Mouse (Mus musculus): ENCODE measurements at regions not wholly inside any gene's neighbourhood (a gene's known extent, or its start where the extent isn't known, plus 50 kb on each side); places are given as distances from the start of the nearest gene placed in this dataset.

DNA sequence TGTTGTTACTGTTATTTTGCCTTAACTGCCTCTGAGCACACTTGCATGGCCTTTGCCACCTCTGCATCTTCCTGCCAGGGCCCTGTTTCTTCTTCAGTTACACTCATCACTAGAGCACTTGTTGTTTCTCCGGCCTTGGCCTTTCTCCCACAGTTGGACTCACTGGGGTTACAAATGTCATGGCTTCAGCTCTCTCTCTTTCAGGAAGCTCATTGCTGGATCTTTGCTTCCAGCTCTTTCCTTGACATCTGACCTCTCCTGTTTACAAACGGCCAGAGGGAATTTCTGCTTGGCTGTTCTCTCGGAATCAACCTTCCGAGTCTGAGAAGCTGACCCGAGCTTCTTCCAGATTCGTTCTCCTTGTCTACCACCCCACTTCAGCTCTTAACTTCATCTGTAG is 146.6 kb upstream of the Adamts3 start:
- no peak for ATAC-seq (ENCODE audit: insufficient number of reproducible peaks, low FRiP score, low TSS enrichment, low read depth)
- no peaks in the 10 kb centered on the region for H3K36me3 ChIP-seq
- no peak overlapping the region for H3K9ac ChIP-seq
- no peaks in the 10 kb centered on the region for H3K9me3 ChIP-seq (replicated peaks)
- H3K27me3 ChIP-seq, result no peaks in the 10 kb centered on the region
- no peaks in the 10 kb centered on the region for H3K4me1 ChIP-seq
- no peak overlapping the region for H3K4me2 ChIP-seq (replicated peaks)
- 28% methylated on average over 6 of the region's 6 CpGs for WGBS
- H3K4me3 ChIP-seq (replicated peaks), result no peak overlapping the region
- H3K27ac ChIP-seq (replicated peaks), result no peak overlapping the region

DNA sequence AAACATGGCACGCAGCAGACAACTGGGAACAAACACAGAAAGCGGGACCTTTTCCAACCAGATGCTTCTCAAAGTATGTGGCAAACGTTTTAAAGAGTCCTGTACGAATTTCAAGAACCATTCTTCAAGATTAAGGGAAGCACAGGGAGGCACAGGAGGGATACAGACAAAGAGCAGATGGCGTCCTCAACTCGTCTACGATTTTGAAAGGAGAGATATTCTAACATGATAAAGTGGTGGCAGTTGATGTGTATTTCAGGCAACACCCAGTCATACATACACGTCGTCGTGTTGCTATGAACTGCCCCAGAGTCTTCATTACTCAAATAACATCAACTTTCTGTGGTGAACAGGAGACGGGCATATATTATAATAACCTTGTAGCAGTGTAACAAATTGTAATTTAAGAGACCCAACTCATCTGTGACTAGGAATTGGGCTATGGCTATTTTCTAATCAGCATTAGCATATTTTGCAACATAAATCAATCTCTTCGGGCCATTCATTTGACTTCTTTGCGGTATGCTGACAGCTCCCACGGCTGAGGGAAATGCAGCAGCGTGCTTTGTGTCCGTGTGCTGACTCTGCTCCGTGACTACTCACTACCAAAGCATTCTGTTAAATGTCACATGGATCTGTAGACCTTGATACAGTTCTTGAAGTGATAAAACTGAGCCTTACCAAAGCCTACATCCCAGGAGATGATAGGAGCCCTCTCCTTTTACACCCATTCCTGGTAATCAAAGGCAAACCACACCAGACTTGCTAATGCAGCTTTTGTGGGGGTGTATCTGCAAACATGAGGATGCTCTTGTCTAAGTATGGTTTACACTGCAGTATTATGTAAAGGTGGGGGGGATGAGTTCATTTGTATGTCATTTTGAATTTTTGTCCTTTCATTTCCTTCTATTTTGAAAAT is 144.0 kb upstream of the Adamts3 start:
- 50% methylated on average over 17 of the region's 17 CpGs for WGBS
- H3K27ac ChIP-seq (replicated peaks), result no peak overlapping the region
- no peaks in the 10 kb centered on the region for H3K9me3 ChIP-seq (replicated peaks)
- no peaks in the 10 kb centered on the region for H3K36me3 ChIP-seq
- H3K4me2 ChIP-seq (replicated peaks), result no peak overlapping the region
- no peak overlapping the region for H3K9ac ChIP-seq
- H3K4me3 ChIP-seq (replicated peaks), result no peak overlapping the region
- H3K4me1 ChIP-seq, result no peaks in the 10 kb centered on the region
- no peaks in the 10 kb centered on the region for H3K27me3 ChIP-seq
- no peak for ATAC-seq (ENCODE audit: insufficient number of reproducible peaks, low FRiP score, low TSS enrichment, low read depth)

DNA sequence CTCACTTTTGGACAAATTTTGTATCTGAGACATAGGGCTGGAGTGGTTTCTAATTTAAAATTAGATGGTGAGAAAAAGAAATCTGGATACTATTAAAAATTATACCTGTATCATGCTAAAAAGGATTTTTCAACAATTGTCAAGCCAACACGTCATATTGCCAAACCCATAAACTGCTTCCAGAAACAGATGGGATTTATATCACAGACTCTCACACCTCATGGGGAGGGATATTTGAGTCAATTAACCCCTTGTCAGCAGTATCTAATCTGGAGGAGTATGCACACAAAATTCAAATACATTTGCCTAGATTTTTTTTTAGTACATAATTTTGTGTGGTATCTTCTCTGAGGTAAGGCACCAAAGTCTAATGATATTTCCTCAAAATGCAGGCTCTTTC is 138.3 kb upstream of the Adamts3 start:
- no peak for ATAC-seq (ENCODE audit: insufficient number of reproducible peaks, low FRiP score, low TSS enrichment, low read depth)
- Histone ChIP-seq H3K9ac (no peak overlapping the region), H3K4me3 (replicated peaks) (no peak overlapping the region), H3K4me1 (no peaks in the 10 kb centered on the region), H3K27ac (replicated peaks) (no peak overlapping the region), H3K4me2 (replicated peaks) (no peak overlapping the region), H3K36me3 (no peaks in the 10 kb centered on the region), H3K27me3 (no peaks in the 10 kb centered on the region), H3K9me3 (replicated peaks) (no peaks in the 10 kb centered on the region)
- WGBS, result 60% methylated on average over 1 of the region's 1 CpGs

DNA sequence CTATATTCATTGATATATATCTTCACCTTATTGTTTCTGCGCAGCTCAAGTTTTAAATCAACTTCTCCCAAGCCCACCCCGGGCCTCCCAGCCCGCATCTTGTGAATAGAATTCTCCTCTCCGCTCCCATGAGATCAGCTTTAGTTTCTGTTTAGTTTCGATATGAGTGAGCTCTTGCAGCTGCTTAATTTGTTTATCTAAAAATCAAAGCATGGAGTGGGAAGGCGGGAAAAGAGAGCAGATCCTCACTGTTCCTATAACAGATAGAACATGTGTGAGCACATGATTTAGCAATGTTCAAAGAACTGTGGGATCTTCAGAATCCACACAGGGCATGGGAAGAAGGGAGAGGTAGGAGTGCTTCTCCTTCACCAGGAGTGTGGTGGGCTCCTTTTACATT is 117.6 kb upstream of the Adamts3 start:
- Histone ChIP-seq H3K9me3 (replicated peaks) (no peaks in the 10 kb centered on the region), H3K27ac (replicated peaks) (no peak overlapping the region), H3K4me2 (replicated peaks) (no peak overlapping the region), H3K4me3 (replicated peaks) (no peak overlapping the region), H3K36me3 (no peaks in the 10 kb centered on the region), H3K9ac (no peak overlapping the region), H3K4me1 (no peaks in the 10 kb centered on the region), H3K27me3 (no peaks in the 10 kb centered on the region)
- 69% methylated on average over 6 of the region's 6 CpGs for WGBS
- no peak for ATAC-seq (ENCODE audit: insufficient number of reproducible peaks, low FRiP score, low TSS enrichment, low read depth)

DNA sequence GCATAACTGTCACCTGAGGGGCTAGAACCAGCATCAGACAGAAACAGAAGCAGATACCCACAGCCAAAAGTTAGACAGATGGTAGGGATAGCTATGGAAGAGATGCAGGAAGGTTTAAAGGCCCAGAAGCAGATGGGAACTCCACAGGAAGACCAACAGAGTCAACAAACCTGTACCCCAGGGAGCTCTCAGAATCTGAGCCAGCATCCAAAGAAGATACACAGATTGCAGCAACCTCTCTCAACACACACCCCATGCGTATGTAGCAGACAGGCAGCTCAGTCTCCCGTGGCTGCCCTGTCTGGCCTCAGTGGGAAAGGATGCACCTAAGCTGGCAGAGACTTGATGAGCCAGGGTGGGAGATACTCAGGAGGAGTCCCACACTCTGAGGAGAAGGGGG is 108.4 kb upstream of the Adamts3 start:
- Histone ChIP-seq H3K36me3 (no peaks in the 10 kb centered on the region), H3K27ac (replicated peaks) (no peak overlapping the region), H3K4me1 (no peaks in the 10 kb centered on the region), H3K4me2 (replicated peaks) (no peak overlapping the region), H3K9ac (no peak overlapping the region), H3K4me3 (replicated peaks) (no peak overlapping the region), H3K27me3 (no peaks in the 10 kb centered on the region), H3K9me3 (replicated peaks) (no peaks in the 10 kb centered on the region)
- ATAC-seq (ENCODE audit: insufficient number of reproducible peaks, low FRiP score, low TSS enrichment, low read depth), result no peak
- 81% methylated on average over 2 of the region's 2 CpGs for WGBS

DNA sequence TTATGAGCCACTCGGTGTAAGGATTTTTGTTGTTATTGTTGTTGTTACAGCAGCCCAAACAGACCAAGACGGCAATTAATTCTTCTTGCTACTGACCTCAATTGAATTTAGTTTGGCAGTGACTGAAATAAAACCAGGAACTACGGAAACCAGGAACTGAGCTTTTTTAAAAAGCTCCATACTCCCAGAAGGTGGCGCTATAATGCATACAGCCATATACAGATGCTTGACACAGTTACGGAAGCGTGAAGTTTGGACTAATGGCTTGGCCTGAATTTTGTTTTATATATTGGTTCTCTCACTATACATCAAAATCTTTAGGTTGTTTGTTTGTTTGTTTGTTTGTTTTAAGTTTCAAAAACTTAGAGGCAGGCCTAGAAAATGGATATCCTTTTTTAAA is 98.5 kb upstream of the Adamts3 start:
- 52% methylated on average over 6 of the region's 6 CpGs for whole genome bisulfite sequencing
- Histone ChIP-seq H3K9ac (no peak overlapping the region), H3K27ac (replicated peaks) (no peak overlapping the region), H3K4me3 (replicated peaks) (no peak overlapping the region), H3K4me1 (no peaks in the 10 kb centered on the region), H3K9me3 (replicated peaks) (no peaks in the 10 kb centered on the region), H3K36me3 (no peaks in the 10 kb centered on the region), H3K27me3 (no peaks in the 10 kb centered on the region), H3K4me2 (replicated peaks) (no peak overlapping the region)
- ATAC-seq (ENCODE audit: insufficient number of reproducible peaks, low FRiP score, low TSS enrichment, low read depth), result no peak

DNA sequence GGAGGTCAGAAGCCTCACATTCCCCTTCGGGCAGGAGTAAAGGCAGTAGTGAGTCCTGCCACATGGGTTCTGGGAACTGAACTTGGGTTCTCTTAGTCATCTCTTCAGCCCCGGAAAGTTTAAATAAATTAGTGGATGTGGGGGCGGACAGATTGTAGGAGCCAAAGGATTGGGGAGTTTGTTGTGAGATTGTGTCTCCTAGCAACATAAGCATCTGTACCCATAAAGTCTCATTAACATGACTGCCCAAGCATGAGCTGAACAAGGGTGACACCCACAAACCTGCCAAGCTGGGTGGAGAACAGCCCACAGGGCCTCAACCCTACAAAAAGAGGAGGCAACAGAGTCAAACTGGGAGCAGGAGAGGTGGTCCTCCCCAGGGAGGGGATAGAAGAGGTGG is 97.1 kb upstream of the Adamts3 start:
- WGBS, result 86% methylated on average over 3 of the region's 3 CpGs
- H3K4me3 ChIP-seq (replicated peaks), result no peak overlapping the region
- no peaks in the 10 kb centered on the region for H3K27me3 ChIP-seq
- no peaks in the 10 kb centered on the region for H3K36me3 ChIP-seq
- no peaks in the 10 kb centered on the region for H3K9me3 ChIP-seq (replicated peaks)
- no peak overlapping the region for H3K9ac ChIP-seq
- H3K4me1 ChIP-seq, result no peaks in the 10 kb centered on the region
- no peak for ATAC-seq (ENCODE audit: insufficient number of reproducible peaks, low FRiP score, low TSS enrichment, low read depth)
- no peak overlapping the region for H3K4me2 ChIP-seq (replicated peaks)
- no peak overlapping the region for H3K27ac ChIP-seq (replicated peaks)

DNA sequence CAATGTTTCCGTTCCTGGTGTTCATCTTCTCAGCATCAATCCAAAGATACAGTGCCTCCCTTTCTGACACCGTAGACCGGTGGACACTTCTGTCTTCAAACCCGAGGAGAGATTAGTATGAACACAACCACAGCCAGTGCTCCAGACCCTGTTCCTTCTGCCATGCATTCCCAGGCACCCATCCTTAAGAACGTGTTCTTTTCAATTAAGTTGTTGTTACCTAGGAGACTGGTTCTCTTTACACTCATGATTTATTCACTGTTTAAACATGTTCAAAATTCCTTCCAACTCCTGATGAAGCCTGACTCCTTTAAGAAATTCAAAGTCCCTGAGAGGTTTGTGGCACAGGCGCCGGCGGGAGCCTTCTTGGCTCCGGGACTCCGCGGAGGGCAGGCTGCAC is 69.5 kb upstream of the Adamts3 start:
- H3K27me3 ChIP-seq, result no peaks in the 10 kb centered on the region
- H3K9ac ChIP-seq, result no peak overlapping the region
- H3K4me2 ChIP-seq (replicated peaks), result no peak overlapping the region
- no peak overlapping the region for H3K4me3 ChIP-seq (replicated peaks)
- 88% methylated on average over 11 of the region's 11 CpGs for WGBS
- no peak for ATAC-seq (ENCODE audit: insufficient number of reproducible peaks, low FRiP score, low TSS enrichment, low read depth)
- H3K9me3 ChIP-seq (replicated peaks), result no peaks in the 10 kb centered on the region
- no peaks in the 10 kb centered on the region for H3K4me1 ChIP-seq
- no peak overlapping the region for H3K27ac ChIP-seq (replicated peaks)
- H3K36me3 ChIP-seq, result no peaks in the 10 kb centered on the region

DNA sequence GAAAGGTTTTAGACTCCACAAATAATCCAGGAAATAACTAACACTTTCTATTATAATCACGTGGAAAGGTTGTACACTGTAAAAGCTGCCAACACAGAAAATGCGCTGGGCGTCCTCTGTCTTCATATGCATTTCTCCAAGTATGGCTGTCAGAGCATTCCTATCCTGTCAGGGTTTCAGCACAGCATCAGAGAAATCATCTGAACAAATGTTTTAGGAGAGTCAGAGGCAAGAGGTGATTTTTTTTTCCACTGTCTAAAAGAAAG is 62.5 kb upstream of the Adamts3 start:
- no peak overlapping the region for H3K4me2 ChIP-seq (replicated peaks)
- H3K9ac ChIP-seq, result no peak overlapping the region
- no peaks in the 10 kb centered on the region for H3K27me3 ChIP-seq
- no peaks in the 10 kb centered on the region for H3K9me3 ChIP-seq (replicated peaks)
- ATAC-seq (ENCODE audit: insufficient number of reproducible peaks, low FRiP score, low TSS enrichment, low read depth), result no peak
- H3K4me3 ChIP-seq (replicated peaks), result no peak overlapping the region
- 27% methylated on average over 3 of the region's 3 CpGs for WGBS
- no peaks in the 10 kb centered on the region for H3K36me3 ChIP-seq
- no peak overlapping the region for H3K27ac ChIP-seq (replicated peaks)
- peaks cover 4% of the 10 kb centered on the region; the same call in 1 of the 2 replicates for H3K4me1 ChIP-seq

DNA sequence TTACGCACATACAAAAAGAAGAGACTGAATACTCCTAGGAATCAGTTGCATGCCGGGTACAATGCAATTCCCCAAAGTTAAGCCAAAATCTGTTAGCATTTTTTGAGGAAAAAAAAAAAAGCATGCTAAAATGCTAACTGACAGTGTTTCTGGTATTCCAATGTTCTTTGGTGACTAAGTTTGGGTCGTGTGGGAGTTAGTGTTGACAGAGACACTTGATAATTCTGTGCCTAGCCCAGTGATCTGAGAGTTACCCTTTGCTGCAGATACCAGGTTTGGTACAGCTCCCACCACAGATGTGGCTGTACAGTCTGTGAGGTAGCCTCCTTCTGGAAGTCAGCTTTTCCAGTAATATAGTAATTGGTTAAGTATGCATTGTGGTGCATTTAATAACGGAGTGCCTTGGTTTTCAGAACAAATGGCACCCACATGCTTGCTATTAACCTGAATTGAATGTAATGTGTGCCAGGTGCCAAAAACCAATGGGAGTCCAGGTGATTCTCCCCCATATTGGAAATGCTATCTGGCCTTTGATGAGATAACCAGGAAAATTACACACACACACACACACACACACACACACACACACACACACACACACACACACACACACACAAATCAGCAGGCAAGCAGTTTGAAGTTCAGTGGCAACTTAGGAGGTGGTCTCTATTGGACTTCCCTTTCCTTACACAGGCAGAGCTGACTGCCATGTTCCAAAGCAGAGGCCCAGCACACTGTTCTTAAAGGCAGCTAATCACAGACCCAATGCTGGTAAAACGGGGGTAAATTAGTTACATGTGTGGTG is 61.9 kb upstream of the Adamts3 start:
- 43% methylated on average over 5 of the region's 5 CpGs for WGBS
- H3K36me3 ChIP-seq, result no peaks in the 10 kb centered on the region
- no peak overlapping the region for H3K4me2 ChIP-seq (replicated peaks)
- no peak overlapping the region for H3K27ac ChIP-seq (replicated peaks)
- peaks cover 4% of the 10 kb centered on the region; the same call in 1 of the 2 replicates for H3K4me1 ChIP-seq
- H3K9ac ChIP-seq, result no peak overlapping the region
- ATAC-seq (ENCODE audit: insufficient number of reproducible peaks, low FRiP score, low TSS enrichment, low read depth), result no peak
- H3K9me3 ChIP-seq (replicated peaks), result no peaks in the 10 kb centered on the region
- H3K4me3 ChIP-seq (replicated peaks), result no peak overlapping the region
- no peaks in the 10 kb centered on the region for H3K27me3 ChIP-seq

DNA sequence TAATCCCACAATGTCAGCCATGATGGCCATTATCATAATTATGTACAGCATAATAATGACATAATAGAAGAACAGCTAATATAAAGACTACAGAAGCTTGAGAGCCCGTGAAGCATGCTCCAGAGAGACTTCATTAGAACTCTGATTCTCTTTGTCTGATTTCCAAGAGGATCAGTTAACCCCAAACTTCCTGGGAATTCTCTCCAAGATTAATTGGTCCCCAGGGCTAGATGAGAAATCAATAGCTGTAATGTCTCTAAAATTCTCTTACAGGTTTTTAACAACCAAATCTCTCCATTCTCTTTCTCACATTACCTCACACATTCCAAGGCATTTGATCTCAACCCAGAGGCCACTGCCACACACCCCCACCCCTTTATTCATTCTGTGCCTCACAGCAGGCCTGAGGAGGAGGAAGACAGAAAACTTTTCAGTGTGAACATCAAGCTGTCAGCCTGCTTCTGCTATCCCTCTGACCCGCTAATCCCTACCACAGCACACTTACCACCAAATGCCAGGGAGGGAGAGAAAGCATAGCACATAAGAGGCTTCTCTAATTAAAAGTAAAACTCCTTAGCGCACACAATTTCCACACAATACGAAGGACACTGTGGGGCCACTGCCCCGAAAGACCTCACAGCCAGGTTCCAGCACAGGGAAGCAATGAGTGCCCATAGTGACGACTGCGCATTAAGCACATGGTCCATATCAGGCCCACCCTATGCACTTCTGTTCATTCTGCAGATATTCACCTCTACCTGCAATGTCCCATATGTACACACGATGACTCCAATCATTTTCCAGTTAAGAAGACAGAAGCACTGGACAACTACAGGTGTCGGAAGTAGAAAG is 60.4 kb upstream of the Adamts3 start:
- Histone ChIP-seq H3K27ac (replicated peaks) (no peak overlapping the region), H3K36me3 (no peaks in the 10 kb centered on the region), H3K4me2 (replicated peaks) (no peak overlapping the region), H3K4me3 (replicated peaks) (no peak overlapping the region), H3K9ac (no peak overlapping the region), H3K4me1 (peaks cover 4% of the 10 kb centered on the region; the same call in 1 of the 2 replicates), H3K27me3 (no peaks in the 10 kb centered on the region), H3K9me3 (replicated peaks) (no peaks in the 10 kb centered on the region)
- no peak for ATAC-seq (ENCODE audit: insufficient number of reproducible peaks, low FRiP score, low TSS enrichment, low read depth)
- WGBS, result 61% methylated on average over 9 of the region's 9 CpGs
